Mouse (Mus musculus) C2C12 (cell line): Measurements from ENCODE around the gene Rfx2. TPM values are rescaled to one million over a fixed set of nuclear protein-coding genes. Genes with fewer than 3 reads are reported as not detected.

Experiments used
- H3K27me3 ChIP-seq: one replicate; pipeline ENCODE4 v1.6.1; 2011; ENCODE audit not compliant: control insufficient read depth, insufficient read depth, insufficient read length
- H3K36me3 ChIP-seq: one replicate; pipeline ENCODE4 v1.6.1; 2011; ENCODE audit not compliant: control insufficient read depth, insufficient read depth
- H3K4me3 ChIP-seq: one replicate; pipeline ENCODE4 v1.5.1; 2011; ENCODE audit warnings: mild to moderate bottlenecking, control low read depth; ENCODE audit not compliant: poor library complexity, insufficient read depth, severe bottlenecking
- H3K79me2 ChIP-seq: one replicate; pipeline ENCODE4 v1.6.1; 2011; ENCODE audit not compliant: control insufficient read depth, insufficient read depth
- H3K79me3 ChIP-seq: one replicate; pipeline ENCODE4 v1.6.1; 2011; ENCODE audit warnings: low read depth, control low read depth
- H3ac ChIP-seq: one replicate; pipeline ENCODE3; 2011; ENCODE audit warnings: low read depth; ENCODE audit not compliant: control insufficient read depth, insufficient read length
- CEBPB ChIP-seq: IDR thresholded peaks from one replicate; pipeline ENCODE4 v1.6.1; 2011; ENCODE audit warnings: low read depth, mild to moderate bottlenecking, control low read depth, moderate library complexity
- CTCF ChIP-seq: IDR thresholded peaks from one replicate; pipeline ENCODE4 v1.5.1; 2011; ENCODE audit not compliant: control insufficient read depth, insufficient read depth, insufficient read length
- FOSL1 ChIP-seq: IDR thresholded peaks from one replicate; pipeline ENCODE4 v1.8.0; 2011; ENCODE audit warnings: mild to moderate bottlenecking, low read length; ENCODE audit not compliant: poor library complexity, insufficient read depth, severe bottlenecking
- MAX ChIP-seq: IDR thresholded peaks from one replicate; pipeline ENCODE4 v1.6.1; 2011; ENCODE audit warnings: mild to moderate bottlenecking, control low read depth
- MYOD1 ChIP-seq: IDR thresholded peaks from one replicate; pipeline ENCODE4 v1.6.1; 2011; ENCODE audit warnings: low read depth; ENCODE audit not compliant: control insufficient read depth, insufficient read length
- MYOG ChIP-seq: IDR thresholded peaks from one replicate; pipeline ENCODE4 v1.6.1; 2011; ENCODE audit not compliant: control insufficient read depth, insufficient read length; ENCODE audit errors: extremely low read depth
- USF1 ChIP-seq: IDR thresholded peaks from one replicate; pipeline ENCODE4 v1.6.1; 2011; ENCODE audit warnings: low read depth, mild to moderate bottlenecking, control low read depth, moderate library complexity
- polyA plus RNA-seq: library from polyadenylated mRNA; unstranded; fragments of >200 nt; fragmentation: generic; extraction: Trizol; gene quantifications from one replicate; pipeline ENCODE4 v1.2.1, GENCODE M21; 2012; ENCODE audit warnings: missing spikeins

Rfx2 gene
- polyA plus RNA-seq, 1 experiment: 2.6 TPM

DNA sequence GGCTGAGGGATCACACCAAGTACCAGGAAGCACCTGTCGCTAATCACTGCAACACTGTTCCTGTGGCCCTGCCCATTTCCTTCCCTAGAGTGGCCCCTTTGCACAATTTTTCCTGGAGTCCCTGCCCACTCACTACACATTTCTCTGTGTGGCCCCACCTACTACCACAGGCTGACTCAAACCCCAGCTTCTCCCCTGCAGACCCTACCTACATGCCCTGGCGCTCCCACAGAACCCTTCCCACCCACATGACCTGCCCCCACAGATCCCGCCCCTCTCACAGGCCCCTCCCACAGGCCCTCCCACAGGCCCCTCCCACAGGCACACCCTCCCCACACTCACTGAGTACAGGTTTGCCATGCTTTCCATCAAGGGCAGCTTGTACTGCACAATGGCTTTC, 30.4 kb upstream of the Rfx2 start:
- Histone ChIP-seq H3K79me2 (no peaks in the 10 kb centered on the region), H3K79me3 (no peaks in the 10 kb centered on the region), H3K27me3 (peaks cover 12% of the 10 kb centered on the region), H3K36me3 (no peaks in the 10 kb centered on the region), H3ac (no peak overlapping the region), H3K4me3 (no peak overlapping the region)
- TF ChIP-seq FOSL1 (no peak), MAX (no peak), MYOD1 (no peak), USF1 (no peak), CTCF (no peak), CEBPB (no peak), MYOG (no peak)

DNA sequence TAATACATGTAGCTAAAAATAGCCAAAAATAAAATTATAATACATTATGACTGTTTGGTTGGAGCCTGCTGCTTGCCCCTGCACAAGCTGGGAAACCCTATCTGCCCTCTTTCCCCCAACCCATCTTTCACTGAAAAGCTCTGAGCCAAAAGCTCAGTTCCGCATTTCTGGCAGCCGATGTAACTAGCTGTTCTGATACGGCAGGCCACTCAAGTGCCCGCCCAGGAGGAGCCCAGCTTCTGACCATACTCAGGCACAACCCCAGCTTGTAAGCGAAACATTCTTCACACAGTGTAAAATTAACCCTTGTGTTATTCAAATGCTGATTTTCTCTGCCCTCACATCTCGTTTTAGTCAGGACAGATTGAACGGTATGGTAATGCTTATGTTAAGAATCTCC, 28.1 kb upstream of the Rfx2 start:
- H3ac ChIP-seq: no peak overlapping the region
- H3K36me3 ChIP-seq: no peaks in the 10 kb centered on the region
- H3K27me3 ChIP-seq: peaks cover 2% of the 10 kb centered on the region
- H3K79me3 ChIP-seq: no peaks in the 10 kb centered on the region
- H3K79me2 ChIP-seq: no peaks in the 10 kb centered on the region
- H3K4me3 ChIP-seq: no peak overlapping the region
- TF ChIP-seq FOSL1: no peak
- TF ChIP-seq MYOG: no peak
- no peak for TF ChIP-seq MYOD1
- no peak for TF ChIP-seq CTCF
- no peak for TF ChIP-seq MAX
- no peak for TF ChIP-seq CEBPB
- no peak for TF ChIP-seq USF1

DNA sequence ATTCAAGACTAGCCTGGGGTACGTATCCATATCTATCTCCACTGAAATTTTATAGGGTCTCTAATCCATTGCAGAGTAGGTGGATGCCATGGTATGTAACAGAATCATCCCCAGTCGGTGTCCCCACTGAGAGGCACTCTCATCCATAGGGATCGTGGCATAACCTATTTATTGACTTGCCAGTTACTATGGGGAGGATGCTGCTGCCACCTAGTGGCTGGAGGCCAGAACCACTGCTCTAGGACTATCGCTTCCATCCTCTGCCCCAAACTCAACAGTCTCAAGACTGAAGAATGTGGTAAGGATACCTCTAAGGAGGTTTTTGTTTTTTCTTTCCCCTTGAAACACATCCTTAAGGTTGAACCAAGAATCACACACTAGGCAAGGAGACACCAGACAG, 27.4 kb upstream of the Rfx2 start:
- TF ChIP-seq CEBPB: no peak
- peak; percentile 66 for TF ChIP-seq CTCF
- TF ChIP-seq USF1: no peak
- TF ChIP-seq MYOD1: no peak
- no peaks in the 10 kb centered on the region for H3K27me3 ChIP-seq
- no peak overlapping the region for H3K4me3 ChIP-seq
- no peaks in the 10 kb centered on the region for H3K36me3 ChIP-seq
- no peaks in the 10 kb centered on the region for H3K79me3 ChIP-seq
- no peak overlapping the region for H3ac ChIP-seq
- H3K79me2 ChIP-seq: no peaks in the 10 kb centered on the region

DNA sequence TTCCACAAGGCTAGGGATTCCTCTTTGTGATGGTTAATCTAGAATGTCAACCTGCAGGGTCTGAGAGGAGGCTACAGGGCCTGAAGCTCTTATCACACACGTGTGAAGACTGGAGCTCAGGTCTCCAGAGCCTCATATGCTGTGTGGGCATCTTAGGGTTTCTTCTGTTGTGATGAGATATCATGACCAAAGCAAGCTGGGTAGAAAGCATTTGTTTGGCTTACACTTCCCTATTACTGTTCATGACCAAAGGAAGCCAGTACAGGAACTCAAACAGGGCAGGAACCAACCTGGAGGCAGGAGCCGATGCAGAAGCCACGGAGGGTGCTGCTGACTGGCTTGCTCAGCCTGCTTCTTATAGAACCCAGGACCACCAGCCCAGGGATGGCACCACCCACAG, 24.6 kb upstream of the Rfx2 start:
- Histone ChIP-seq H3K79me2 (no peaks in the 10 kb centered on the region), H3K36me3 (no peaks in the 10 kb centered on the region), H3K79me3 (no peaks in the 10 kb centered on the region), H3K27me3 (peaks cover under 1% of the 10 kb centered on the region), H3K4me3 (no peak overlapping the region), H3ac (no peak overlapping the region)
- TF ChIP-seq MAX (no peak), MYOD1 (no peak), CEBPB (no peak), MYOG (no peak), FOSL1 (no peak), CTCF (no peak), USF1 (no peak)

DNA sequence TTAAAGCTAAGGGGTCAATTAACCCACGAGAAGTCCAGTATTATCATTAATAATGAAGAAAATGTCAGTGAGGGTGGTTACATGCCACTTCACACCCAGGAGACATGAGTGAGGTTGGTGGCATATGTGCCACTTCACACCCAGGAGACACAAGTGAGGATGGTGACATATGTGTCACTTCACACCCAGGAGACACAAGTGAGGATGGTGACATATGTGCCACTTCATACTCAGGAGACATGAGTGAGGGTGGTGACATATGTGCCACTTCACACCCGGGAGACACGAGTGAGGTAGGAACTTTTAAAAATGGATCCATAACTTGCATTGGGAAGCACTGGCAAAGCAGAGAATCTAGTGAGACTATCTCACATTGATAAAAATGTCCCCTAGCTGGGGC, 20.4 kb upstream of the Rfx2 start:
- H3K36me3 ChIP-seq: no peaks in the 10 kb centered on the region
- TF ChIP-seq MAX (no peak), FOSL1 (no peak), MYOD1 (no peak), MYOG (no peak), USF1 (no peak), CTCF (no peak), CEBPB (no peak)
- no peak overlapping the region for H3K4me3 ChIP-seq
- H3K79me2 ChIP-seq: no peaks in the 10 kb centered on the region
- no peaks in the 10 kb centered on the region for H3K79me3 ChIP-seq
- H3K27me3 ChIP-seq: peaks cover 29% of the 10 kb centered on the region
- H3ac ChIP-seq: no peak overlapping the region

DNA sequence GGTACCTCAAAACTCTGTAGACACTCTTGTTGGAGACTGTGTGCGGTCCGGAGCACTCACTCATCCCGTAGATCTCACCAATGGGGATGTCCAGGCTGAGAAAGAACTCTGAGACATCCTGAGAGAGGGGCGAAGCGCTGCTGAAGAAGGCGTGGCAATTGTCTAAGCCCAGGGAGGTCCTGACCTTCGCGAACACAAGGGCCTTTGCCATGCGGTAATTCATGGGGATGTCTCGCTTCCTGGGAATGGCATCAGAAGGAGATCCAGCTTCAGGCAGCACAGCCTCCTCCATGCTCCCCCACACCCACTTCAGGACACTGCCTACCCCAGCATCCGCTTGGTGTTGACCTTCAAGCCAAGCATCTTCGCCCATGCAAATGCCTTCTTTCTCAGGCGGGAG, 18.9 kb upstream of the Rfx2 start:
- no peak for TF ChIP-seq FOSL1
- Histone ChIP-seq H3K27me3 (peaks cover 31% of the 10 kb centered on the region), H3ac (no peak overlapping the region), H3K36me3 (no peaks in the 10 kb centered on the region), H3K4me3 (no peak overlapping the region), H3K79me2 (no peaks in the 10 kb centered on the region), H3K79me3 (no peaks in the 10 kb centered on the region)
